Mouse (Mus musculus): ENCODE measurements at regions not wholly inside any gene's neighbourhood (a gene's known extent, or its start where the extent isn't known, plus 50 kb on each side); places are given as distances from the start of the nearest gene placed in this dataset.
A peak's percentile ranks its signal among the peaks of the same experiment; 100 is the strongest.

GRCm38 (mm10) chr13:47585158-47585557 is 462.7 kb downstream of the Rnf144b start:
- Histone ChIP-seq H3K27ac (replicated peaks; ENCODE audit: low read depth, low read length) (no peak overlapping the region), H3K4me1 (ENCODE audit: control insufficient read depth, insufficient read depth, insufficient read length, low read length) (no peaks in the 10 kb centered on the region), H3K4me3 (ENCODE audit: insufficient read depth, low read depth, low read length) (no peak overlapping the region)

DNA sequence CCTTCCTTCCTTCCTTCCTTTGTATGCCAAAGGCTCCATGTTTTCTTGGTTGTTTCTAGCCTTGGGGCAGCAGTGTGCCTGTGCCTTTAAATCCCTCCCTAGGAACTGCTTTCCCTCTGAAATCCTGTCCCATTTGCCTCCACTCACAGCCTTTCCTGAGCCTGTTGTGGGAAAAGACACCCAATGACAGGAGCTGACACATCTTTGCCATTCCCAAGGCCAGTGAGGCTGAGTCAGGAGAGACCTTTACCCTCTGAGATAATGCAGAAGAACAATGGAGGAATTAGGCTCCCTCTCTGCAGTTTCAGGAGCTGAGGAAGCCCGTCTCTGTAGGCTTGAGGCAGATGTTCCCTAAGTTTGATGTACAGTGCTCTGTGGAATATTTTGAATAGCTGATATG is 480.2 kb downstream of the Rnf144b start:
- Histone ChIP-seq H3K27ac (replicated peaks; ENCODE audit: low read depth, low read length) (no peak overlapping the region), H3K4me3 (ENCODE audit: insufficient read depth, low read depth, low read length) (no peak overlapping the region), H3K4me1 (ENCODE audit: control insufficient read depth, insufficient read depth, insufficient read length, low read length) (no peaks in the 10 kb centered on the region)

GRCm38 (mm10) chr13:47611439-47611838 is 489.0 kb downstream of the Rnf144b start:
- Histone ChIP-seq H3K4me3 (ENCODE audit: insufficient read depth, low read depth, low read length) (no peak overlapping the region), H3K4me1 (ENCODE audit: control insufficient read depth, insufficient read depth, insufficient read length, low read length) (no peaks in the 10 kb centered on the region), H3K27ac (replicated peaks; ENCODE audit: low read depth, low read length) (no peak overlapping the region)

DNA sequence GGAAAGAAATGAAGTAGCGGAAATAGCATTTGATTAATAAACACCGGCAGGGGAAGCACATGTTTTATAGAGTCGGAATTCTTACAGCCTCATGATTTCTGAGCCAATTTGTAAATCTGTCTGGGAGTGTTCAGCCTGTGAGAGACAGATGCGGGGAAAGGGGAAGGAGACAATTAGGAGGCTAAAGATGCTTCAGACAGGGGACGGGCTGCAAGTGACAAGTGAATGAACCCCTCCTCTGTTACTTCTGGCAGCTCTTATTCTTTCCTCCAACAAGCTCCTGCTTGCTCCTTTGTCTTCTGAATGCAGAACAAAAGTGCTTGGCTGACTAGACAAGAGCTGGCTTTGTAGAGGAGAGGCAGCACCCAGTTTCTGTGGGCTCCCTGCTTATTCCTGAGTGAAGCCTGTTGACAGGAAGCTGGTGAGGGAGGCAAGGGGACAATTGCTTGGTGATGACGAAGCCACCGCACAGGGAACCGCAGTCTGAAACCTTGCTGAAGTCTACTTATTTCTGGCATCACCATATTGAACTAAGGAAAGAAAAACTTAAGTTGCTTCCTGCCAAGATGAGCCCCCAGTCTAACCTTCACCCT is 514.2 kb downstream of the Rnf144b start:
- H3K27ac ChIP-seq (replicated peaks; ENCODE audit: low read depth, low read length), result no peak overlapping the region
- H3K4me3 ChIP-seq (ENCODE audit: insufficient read depth, low read depth, low read length), result no peak overlapping the region
- H3K4me1 ChIP-seq (ENCODE audit: control insufficient read depth, insufficient read depth, insufficient read length, low read length), result no peaks in the 10 kb centered on the region

GRCm38 (mm10) chr13:47642341-47642740 is 519.9 kb downstream of the Rnf144b start:
- Histone ChIP-seq H3K27ac (replicated peaks; ENCODE audit: low read depth, low read length) (no peak overlapping the region), H3K4me3 (ENCODE audit: insufficient read depth, low read depth, low read length) (no peak overlapping the region)

DNA sequence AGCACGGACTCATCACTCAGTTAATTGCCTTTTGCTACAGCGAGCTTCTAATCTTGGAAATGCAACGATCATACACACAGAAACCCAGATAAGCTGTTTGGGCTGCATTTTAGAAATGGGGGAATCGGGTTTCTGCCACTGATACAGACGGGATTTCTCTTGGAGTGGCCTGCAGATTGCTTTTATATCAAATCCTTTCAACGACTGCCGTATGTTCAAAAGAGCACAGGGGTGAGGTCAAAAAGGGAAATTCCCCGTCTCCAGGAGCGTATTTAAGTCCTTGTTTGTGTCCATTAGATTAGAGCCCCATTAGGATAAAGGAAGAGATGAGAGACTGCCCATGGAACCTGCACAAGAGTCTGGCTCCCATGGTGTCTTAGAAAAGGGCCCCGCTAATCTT is 522.6 kb downstream of the Rnf144b start:
- H3K4me1 ChIP-seq (ENCODE audit: control insufficient read depth, insufficient read depth, insufficient read length, low read length), result no peaks in the 10 kb centered on the region
- H3K27ac ChIP-seq (replicated peaks; ENCODE audit: low read depth, low read length), result no peak overlapping the region
- H3K4me3 ChIP-seq (ENCODE audit: insufficient read depth, low read depth, low read length), result no peak overlapping the region

More at GRCm38 (mm10) chr13:47642341-47642740, 519.9 kb downstream of the Rnf144b start:
- no peaks in the 10 kb centered on the region for H3K4me1 ChIP-seq (ENCODE audit: control insufficient read depth, insufficient read depth, insufficient read length, low read length)

- Histone ChIP-seq H3K27ac (replicated peaks; ENCODE audit: low read depth, low read length) (no peak overlapping the region), H3K4me1 (ENCODE audit: control insufficient read depth, insufficient read depth, insufficient read length, low read length) (no peaks in the 10 kb centered on the region), H3K4me3 (ENCODE audit: insufficient read depth, low read depth, low read length) (no peak overlapping the region)
Observed at GRCm38 (mm10) chr13:47647693-47648092, 525.2 kb downstream of the Rnf144b start.

- H3K4me1 ChIP-seq (ENCODE audit: control insufficient read depth, insufficient read depth, insufficient read length, low read length), result no peaks in the 10 kb centered on the region
- no peak overlapping the region for H3K27ac ChIP-seq (replicated peaks; ENCODE audit: low read depth, low read length)
- H3K4me3 ChIP-seq (ENCODE audit: insufficient read depth, low read depth, low read length), result peak overlapping the region; percentile 74
Observed at GRCm38 (mm10) chr13:47650093-47650492, 527.6 kb downstream of the Rnf144b start.

GRCm38 (mm10) chr13:47666470-47666869 is 544.0 kb downstream of the Rnf144b start:
- Histone ChIP-seq H3K27ac (replicated peaks; ENCODE audit: low read depth, low read length) (no peak overlapping the region), H3K4me1 (ENCODE audit: control insufficient read depth, insufficient read depth, insufficient read length, low read length) (no peaks in the 10 kb centered on the region), H3K4me3 (ENCODE audit: insufficient read depth, low read depth, low read length) (no peak overlapping the region)

GRCm38 (mm10) chr13:47666956-47667701 is 544.7 kb downstream of the Rnf144b start:
- Histone ChIP-seq H3K4me1 (ENCODE audit: control insufficient read depth, insufficient read depth, insufficient read length, low read length) (no peaks in the 10 kb centered on the region), H3K27ac (replicated peaks; ENCODE audit: low read depth, low read length) (no peak overlapping the region), H3K4me3 (ENCODE audit: insufficient read depth, low read depth, low read length) (no peak overlapping the region)

- H3K27ac ChIP-seq (replicated peaks; ENCODE audit: low read depth, low read length), result no peak overlapping the region
- no peak overlapping the region for H3K4me3 ChIP-seq (ENCODE audit: insufficient read depth, low read depth, low read length)
- H3K4me1 ChIP-seq (ENCODE audit: control insufficient read depth, insufficient read depth, insufficient read length, low read length), result no peaks in the 10 kb centered on the region
Observed at GRCm38 (mm10) chr13:47688131-47688530, 565.7 kb downstream of the Rnf144b start.

- Histone ChIP-seq H3K27ac (replicated peaks; ENCODE audit: low read depth, low read length) (no peak overlapping the region), H3K4me3 (ENCODE audit: insufficient read depth, low read depth, low read length) (no peak overlapping the region), H3K4me1 (ENCODE audit: control insufficient read depth, insufficient read depth, insufficient read length, low read length) (no peaks in the 10 kb centered on the region)
Observed at GRCm38 (mm10) chr13:47693815-47694214, 567.2 kb upstream of the Id4 start.

- Histone ChIP-seq H3K4me1 (ENCODE audit: control insufficient read depth, insufficient read depth, insufficient read length, low read length) (no peaks in the 10 kb centered on the region), H3K27ac (replicated peaks; ENCODE audit: low read depth, low read length) (no peak overlapping the region), H3K4me3 (ENCODE audit: insufficient read depth, low read depth, low read length) (no peak overlapping the region)
Observed at GRCm38 (mm10) chr13:47695877-47696276, 565.2 kb upstream of the Id4 start.

DNA sequence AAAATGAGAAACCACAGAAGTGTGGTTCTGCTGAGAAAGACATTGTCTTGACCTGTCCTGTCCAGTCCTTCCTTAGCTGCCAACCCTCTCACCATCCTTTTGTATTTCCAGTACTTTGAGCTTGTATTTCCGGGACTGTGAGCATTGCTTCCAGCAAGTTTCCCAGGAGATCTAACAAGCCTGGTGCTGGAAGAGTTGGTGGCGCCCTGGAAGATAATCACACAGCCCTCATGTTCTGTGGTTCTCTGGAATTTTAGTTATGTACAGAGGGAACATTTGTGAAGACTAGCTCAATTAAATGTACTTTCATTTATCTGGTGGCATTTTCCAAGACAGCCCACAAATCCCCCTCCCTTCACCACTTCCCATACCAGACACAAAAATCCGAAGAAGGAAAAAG is 560.5 kb upstream of the Id4 start:
- H3K27ac ChIP-seq (replicated peaks; ENCODE audit: low read depth, low read length), result no peak overlapping the region; the same call in 1 of the 2 replicates
- H3K4me1 ChIP-seq (ENCODE audit: control insufficient read depth, insufficient read depth, insufficient read length, low read length), result no peaks in the 10 kb centered on the region
- H3K4me3 ChIP-seq (ENCODE audit: insufficient read depth, low read depth, low read length), result no peak overlapping the region

DNA sequence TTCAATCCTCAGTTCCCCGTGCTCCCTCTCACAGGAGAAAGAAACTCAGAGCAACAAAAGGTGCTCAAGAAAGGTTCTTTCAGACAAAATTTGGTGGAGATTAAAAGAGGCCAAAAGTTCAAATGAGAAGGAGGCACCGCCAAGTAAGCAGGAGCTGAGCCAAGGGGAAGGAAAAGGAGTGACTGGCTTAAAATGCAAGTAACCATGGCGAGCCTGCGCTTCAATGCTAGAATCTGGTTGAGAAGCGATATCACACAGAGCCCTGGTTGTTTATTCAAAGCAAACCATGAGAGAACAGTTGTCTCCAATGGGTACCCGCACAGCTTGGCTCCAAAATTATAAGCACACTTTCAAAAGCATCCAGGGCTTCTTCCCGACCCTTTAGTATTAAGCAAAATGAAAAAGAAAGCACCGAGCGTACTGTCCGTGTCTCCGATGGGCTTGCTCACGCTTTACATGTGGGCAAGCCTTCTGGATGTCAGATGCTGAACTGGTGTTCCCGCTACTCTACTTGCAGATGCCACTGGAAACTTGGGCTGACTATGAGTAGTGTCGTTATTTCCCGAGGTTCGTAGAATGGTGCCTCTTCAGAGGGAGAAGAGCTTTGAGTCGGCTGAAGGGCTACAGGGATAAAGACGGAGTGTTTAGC is 552.9 kb upstream of the Id4 start:
- no peak overlapping the region for H3K4me3 ChIP-seq (ENCODE audit: insufficient read depth, low read depth, low read length)

DNA sequence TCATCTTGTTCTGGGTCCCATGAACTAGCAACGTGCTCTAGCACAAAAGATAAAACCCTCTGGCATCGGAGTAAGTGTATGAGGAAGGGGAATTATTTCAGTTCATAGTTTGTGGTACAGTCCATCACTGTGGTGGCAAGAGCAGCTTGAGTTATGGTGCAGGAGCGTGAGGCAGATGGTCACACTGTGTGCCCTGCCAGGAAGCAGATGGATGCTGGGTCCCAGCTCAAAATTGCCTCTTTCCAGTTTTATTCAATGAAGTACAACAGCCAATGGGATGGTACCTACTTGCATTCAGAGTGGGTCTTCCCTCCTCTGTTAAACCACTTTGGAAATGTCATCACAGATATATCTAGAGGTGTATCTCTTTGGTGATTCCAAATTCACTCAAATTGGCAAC is 551.7 kb upstream of the Id4 start:
- Histone ChIP-seq H3K4me3 (ENCODE audit: insufficient read depth, low read depth, low read length) (no peak overlapping the region), H3K27ac (replicated peaks; ENCODE audit: low read depth, low read length) (no peak overlapping the region), H3K4me1 (ENCODE audit: control insufficient read depth, insufficient read depth, insufficient read length, low read length) (no peaks in the 10 kb centered on the region)

More for the DNA sequence above, 552.9 kb upstream of the Id4 start:
- Histone ChIP-seq H3K27ac (replicated peaks; ENCODE audit: low read depth, low read length) (no peak overlapping the region), H3K4me1 (ENCODE audit: control insufficient read depth, insufficient read depth, insufficient read length, low read length) (no peaks in the 10 kb centered on the region)

Data from brown adipose tissue, adult 24 weeks (tissue).